Comparison of ENCODE assay signal across 15 mouse cellular contexts in genomic region chr6:95174311-95175143, GRCm38 (mm10). TPM values are rescaled to one million over a fixed set of nuclear protein-coding genes. Genes with fewer than 3 reads are reported as not detected.
DNase-seq lines count a peak whose midpoint lies in the region; ATAC-seq lines count a peak whose summit lies in the region.
"Had no signal": no experiment of that assay in that cellular context is flagged by ENCODE, and none has a peak within 500 bp of the region (broad histone marks: within the 10 kb centered on the region; RNA-seq: fewer than 3 reads in every experiment).

No protein-coding gene starts in this region.

- no peak overlapping the region for H3K4me2 ChIP-seq in forebrain, embryonic 14.5 days (ENCODE audit: low read length)
- H3K4me2 ChIP-seq in hindbrain, embryonic 15.5 days: no peak overlapping the region
- H3K4me2 ChIP-seq in midbrain, embryonic 15.5 days: no peak overlapping the region
- H3K4me2 ChIP-seq: heart, embryonic 13.5 days had no signal

- peaks cover 8% of the 10 kb centered on the region for H3K4me1 ChIP-seq in forebrain, embryonic 14.5 days (ENCODE audit: control insufficient read depth, insufficient read depth, low read length)
- H3K4me1 ChIP-seq in hindbrain, embryonic 15.5 days (replicated peaks): 0 out of 2 replicates have a peak, but pooled peaks cover 8% of the 10 kb centered on the region
- H3K4me1 ChIP-seq in midbrain, embryonic 15.5 days: 0 out of 2 replicates have a peak, but pooled peaks cover 6% of the 10 kb centered on the region
- H3K4me1 ChIP-seq: heart, embryonic 13.5 days had no signal

- H3K27me3 ChIP-seq in forebrain, embryonic 14.5 days (replicated peaks; ENCODE audit: control insufficient read depth, insufficient read depth, low read length): no peaks in the 10 kb centered on the region
- no peaks in the 10 kb centered on the region for H3K27me3 ChIP-seq in hindbrain, embryonic 15.5 days
- peaks cover 12% of the 10 kb centered on the region for H3K27me3 ChIP-seq in midbrain, embryonic 15.5 days (replicated peaks)
- H3K27me3 ChIP-seq: heart, embryonic 13.5 days had no signal

- H3K36me3 ChIP-seq in forebrain, embryonic 14.5 days (ENCODE audit: control insufficient read depth, insufficient read depth, low read length): no peaks in the 10 kb centered on the region
- no peaks in the 10 kb centered on the region for H3K36me3 ChIP-seq in hindbrain, embryonic 15.5 days
- H3K36me3 ChIP-seq in midbrain, embryonic 15.5 days (replicated peaks): no peaks in the 10 kb centered on the region
- H3K36me3 ChIP-seq: heart, embryonic 13.5 days had no signal

- no peak overlapping the region for H3K4me3 ChIP-seq in forebrain, embryonic 14.5 days (ENCODE audit: low read depth, low read length)
- H3K4me3 ChIP-seq in hindbrain, embryonic 15.5 days: no peak overlapping the region
- no peak overlapping the region for H3K4me3 ChIP-seq in midbrain, embryonic 15.5 days
- H3K4me3 ChIP-seq: heart, embryonic 13.5 days; left cerebral cortex, adult 2 months had no signal

- no peak overlapping the region for H3K9ac ChIP-seq in forebrain, embryonic 14.5 days (ENCODE audit: low read length)
- no peak overlapping the region for H3K9ac ChIP-seq in hindbrain, embryonic 15.5 days
- no peak overlapping the region for H3K9ac ChIP-seq in midbrain, embryonic 15.5 days
- H3K9ac ChIP-seq: heart, embryonic 13.5 days had no signal

- peak overlapping the region; percentile 45; the same call in 1 of the 2 replicates for H3K27ac ChIP-seq in forebrain, embryonic 14.5 days (ENCODE audit: low read depth, low read length)
- H3K27ac ChIP-seq in hindbrain, embryonic 15.5 days (replicated peaks): peak overlapping the region; percentile 66
- H3K27ac ChIP-seq in midbrain, embryonic 15.5 days: peak overlapping the region; percentile 52; the same call in 1 of the 2 replicates
- H3K27ac ChIP-seq: heart, embryonic 13.5 days; left cerebral cortex, adult 2 months had no signal

- peak; percentile 75 for ATAC-seq in forebrain, embryonic 14.5 days
- peak; percentile 71; the same call in 1 of the 2 replicates for ATAC-seq in hindbrain, embryonic 15.5 days (ENCODE audit: low FRiP score, low read depth)
- ATAC-seq in midbrain, embryonic 15.5 days (replicated peaks): 0 out of 2 replicates have a peak, but pooled peaks have one; percentile 54
- no peak for ATAC-seq in erythroid progenitor cell, adult 5-6 weeks (replicated peaks; ENCODE audit: low FRiP score, poor library complexity, severe bottlenecking)

- WGBS in forebrain, embryonic 14.5 days: 10% methylated on average over 9 of the region's 9 CpGs
- 14% methylated on average over 9 of the region's 9 CpGs for WGBS in hindbrain, embryonic 15.5 days
- WGBS in midbrain, embryonic 15.5 days: 16% methylated on average over 9 of the region's 9 CpGs

- no peaks in the 10 kb centered on the region for H3K9me3 ChIP-seq in forebrain, embryonic 14.5 days (replicated peaks; ENCODE audit: control insufficient read depth, low read length)
- no peaks in the 10 kb centered on the region for H3K9me3 ChIP-seq in hindbrain, embryonic 15.5 days
- no peaks in the 10 kb centered on the region for H3K9me3 ChIP-seq in midbrain, embryonic 15.5 days
- H3K9me3 ChIP-seq: heart, embryonic 13.5 days had no signal

- peak; percentile 66 for DNase-seq in embryo, embryonic 10.5 days (ENCODE audit: low spot score)
- DNase-seq in forebrain, embryonic 14.5 days (ENCODE audit: low spot score): peak; percentile 74
- no peak for DNase-seq in left cerebral cortex, adult 9 months (ENCODE audit: low spot score in 2 of 2)
- DNase-seq in testis, postnatal 10 days (ENCODE audit: low spot score): no peak
- no peak for DNase-seq in left cerebral cortex, adult 8-10 months (ENCODE audit: low spot score in 2 of 2)
- DNase-seq: B cell, adult 2 months; cerebellum, adult 11-12 months; gastrocnemius, postnatal 36 days; kidney, adult 8-10 months; right cerebral cortex, postnatal 14 days had no signal

RNA-seq across cellular contexts. Expression of gene Kbtbd8, which starts 57.5 kb away (rescaled TPM):
- 6.1 and 8.7 TPM in 2 replicates for polyA plus RNA-seq in forebrain, embryonic 14.5 days (2014; fragmentation: Nextera tagmentation; extraction: Ambion mirVana)
- 4.0 and 5.3 TPM in 2 replicates for polyA plus RNA-seq in hindbrain, embryonic 15.5 days (2015; fragmentation: Nextera tagmentation; extraction: Ambion mirVana)
- polyA plus RNA-seq in midbrain, embryonic 15.5 days (2015; fragmentation: Nextera tagmentation; extraction: Ambion mirVana): 4.1 and 4.2 TPM in 2 replicates
- total RNA-seq in left cerebral cortex, adult 8-10 months (2022): 10 to 100 TPM in 3 of 4 experiments, 1 to 10 TPM in 1; 8.0 to 14.1 (median 12.2) TPM
- total RNA-seq in erythroid progenitor cell, adult 5-6 weeks (2015; ENCODE audit: low replicate concordance): 0.72 and 0.84 TPM in 2 replicates
- total RNA-seq in erythroid progenitor cell, adult 5-6 weeks (2017; ENCODE audit: low replicate concordance): 1.7 and 3.9 TPM in 2 replicates

Comparison
In these comparisons a context has a peak if more than half of its experiments do, and no peak if none do; other contexts are left out.
1. DNase-seq: peak in embryo, embryonic 10.5 days (single experiment) and forebrain, embryonic 14.5 days (single experiment); none in left cerebral cortex, adult 9 months (0 of 2), testis, postnatal 10 days (single experiment) and left cerebral cortex, adult 8-10 months (0 of 2).
2. Peak in every context shown above with its lines, with median percentiles within 50 percentile points of each other: H3K27ac ChIP-seq.